Mouse (Mus musculus): ENCODE results near the gene Cdkn1a.
A peak's percentile ranks its signal among the peaks of the same experiment; 100 is the strongest.
"Not testable (repeated sequence)": the region's sequence is repeated elsewhere in the genome, so short reads cannot be mapped to it uniquely, and the experiment has no call there.

Gene Cdkn1a

GRCm38 (mm10) chr17:29100627-29101026, 9.9 kb downstream of the Cdkn1a start:
- H3K9me3 ChIP-seq (ENCODE audit: low read length): no peaks in the 10 kb centered on the region
- TF ChIP-seq CTCF (conservative IDR thresholded peaks at IDR 0.05; ENCODE audit: low read length) (no peak), NANOG (IDR thresholded peaks at IDR 0.05; ENCODE audit: borderline replicate concordance, low read length) (no peak), POU5F1 (IDR thresholded peaks at IDR 0.05; ENCODE audit: borderline replicate concordance, low read length) (no peak)
- peaks cover 48% of the 10 kb centered on the region for H3K36me3 ChIP-seq (ENCODE audit: insufficient read depth, low read length)
- H3K4me3 ChIP-seq (replicated peaks; ENCODE audit: low read length): no peak overlapping the region
- H3K4me1 ChIP-seq (replicated peaks; ENCODE audit: low read depth, low read length): peaks cover 36% of the 10 kb centered on the region
- peaks cover 2% of the 10 kb centered on the region; the same call in 1 of the 2 replicates for H3K27me3 ChIP-seq (ENCODE audit: insufficient read depth, low read length)

- H3K4me1 ChIP-seq (replicated peaks; ENCODE audit: low read depth, low read length); H3K4me3 ChIP-seq (replicated peaks; ENCODE audit: low read length); H3K27me3 ChIP-seq (ENCODE audit: insufficient read depth, low read length); H3K9me3 ChIP-seq (ENCODE audit: low read length); H3K36me3 ChIP-seq (ENCODE audit: insufficient read depth, low read length): not testable (repeated sequence)
Measured at GRCm38 (mm10) chr17:29110356-29110755, 19.6 kb downstream of the Cdkn1a start.

- Histone ChIP-seq H3K9me3 (ENCODE audit: low read length) (no peaks in the 10 kb centered on the region), H3K36me3 (ENCODE audit: insufficient read depth, low read length) (no peaks in the 10 kb centered on the region), H3K4me3 (replicated peaks; ENCODE audit: low read length) (no peak overlapping the region), H3K4me1 (replicated peaks; ENCODE audit: low read depth, low read length) (peaks cover 9% of the 10 kb centered on the region), H3K27me3 (ENCODE audit: insufficient read depth, low read length) (no peaks in the 10 kb centered on the region)
- TF ChIP-seq POU5F1 (IDR thresholded peaks at IDR 0.05; ENCODE audit: borderline replicate concordance, low read length) (no peak), CTCF (conservative IDR thresholded peaks at IDR 0.05; ENCODE audit: low read length) (no peak), NANOG (IDR thresholded peaks at IDR 0.05; ENCODE audit: borderline replicate concordance, low read length) (no peak)
Measured at GRCm38 (mm10) chr17:29111332-29111731, 20.6 kb downstream of the Cdkn1a start.

DNA sequence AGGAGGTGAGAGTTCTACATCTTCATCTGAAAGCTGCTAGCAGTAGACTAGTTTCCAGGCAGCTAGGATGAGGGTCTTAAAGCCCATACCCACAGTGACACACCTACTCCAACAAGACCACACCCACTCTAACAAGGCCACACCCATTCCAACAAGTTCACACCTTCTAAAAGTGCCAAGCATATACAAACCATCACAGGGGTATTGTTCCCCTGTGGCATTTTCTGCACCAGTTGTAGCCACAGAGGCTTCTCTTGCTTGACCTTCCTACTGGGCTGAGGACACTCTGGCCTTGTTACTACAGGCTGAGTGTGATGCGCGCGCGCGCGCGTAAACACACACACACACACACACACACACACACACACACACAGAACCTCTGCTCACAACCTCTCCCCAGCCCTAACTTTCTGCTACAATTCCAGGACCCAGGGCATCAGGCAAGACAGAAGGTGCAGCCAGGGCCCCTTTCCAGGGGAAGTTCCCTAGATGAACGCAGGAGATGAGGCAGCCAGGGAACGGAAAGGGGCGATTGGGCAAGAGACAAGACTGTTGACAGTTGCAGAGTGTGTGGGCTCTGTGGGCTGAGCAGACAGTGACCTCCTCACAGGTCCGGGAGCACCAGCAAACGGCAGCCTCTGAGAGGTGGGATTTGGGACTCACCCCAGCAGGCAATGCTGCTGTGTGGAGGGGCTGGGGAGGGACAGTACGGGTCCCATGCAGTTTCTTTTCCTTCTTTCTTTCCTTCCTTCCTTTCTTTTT, 23.0 kb downstream of the Cdkn1a start, which contains the start of gene Rab44:
Gene Rab44 (plus strand): TSS at position 555 of the 762 bp plus-strand sequence.
- Histone ChIP-seq H3K36me3 (ENCODE audit: insufficient read depth, low read length) (no peaks in the 10 kb centered on the region), H3K9me3 (ENCODE audit: low read length) (no peaks in the 10 kb centered on the region)

GRCm38 (mm10) chr17:29116023-29116422, 25.2 kb downstream of the Cdkn1a start:
- TF ChIP-seq CTCF (conservative IDR thresholded peaks at IDR 0.05; ENCODE audit: low read length) (no peak), NANOG (IDR thresholded peaks at IDR 0.05; ENCODE audit: borderline replicate concordance, low read length) (no peak), POU5F1 (IDR thresholded peaks at IDR 0.05; ENCODE audit: borderline replicate concordance, low read length) (no peak)
- Histone ChIP-seq H3K4me1 (replicated peaks; ENCODE audit: low read depth, low read length) (peaks cover 25% of the 10 kb centered on the region), H3K9me3 (ENCODE audit: low read length) (no peaks in the 10 kb centered on the region), H3K4me3 (replicated peaks; ENCODE audit: low read length) (no peak overlapping the region), H3K36me3 (ENCODE audit: insufficient read depth, low read length) (no peaks in the 10 kb centered on the region), H3K27me3 (ENCODE audit: insufficient read depth, low read length) (no peaks in the 10 kb centered on the region)

More for the DNA sequence above, 23.0 kb downstream of the Cdkn1a start, which contains the start of gene Rab44:
- Histone ChIP-seq H3K4me3 (replicated peaks; ENCODE audit: low read length) (no peak within 1 kb of the TSS), H3K4me1 (replicated peaks; ENCODE audit: low read depth, low read length) (peaks cover 18% of the 10 kb centered on the region), H3K27me3 (ENCODE audit: insufficient read depth, low read length) (no peaks in the 10 kb centered on the region)
- TF ChIP-seq POU5F1 (IDR thresholded peaks at IDR 0.05; ENCODE audit: borderline replicate concordance, low read length) (no peak), NANOG (IDR thresholded peaks at IDR 0.05; ENCODE audit: borderline replicate concordance, low read length) (no peak), CTCF (conservative IDR thresholded peaks at IDR 0.05; ENCODE audit: low read length) (no peak)

DNA sequence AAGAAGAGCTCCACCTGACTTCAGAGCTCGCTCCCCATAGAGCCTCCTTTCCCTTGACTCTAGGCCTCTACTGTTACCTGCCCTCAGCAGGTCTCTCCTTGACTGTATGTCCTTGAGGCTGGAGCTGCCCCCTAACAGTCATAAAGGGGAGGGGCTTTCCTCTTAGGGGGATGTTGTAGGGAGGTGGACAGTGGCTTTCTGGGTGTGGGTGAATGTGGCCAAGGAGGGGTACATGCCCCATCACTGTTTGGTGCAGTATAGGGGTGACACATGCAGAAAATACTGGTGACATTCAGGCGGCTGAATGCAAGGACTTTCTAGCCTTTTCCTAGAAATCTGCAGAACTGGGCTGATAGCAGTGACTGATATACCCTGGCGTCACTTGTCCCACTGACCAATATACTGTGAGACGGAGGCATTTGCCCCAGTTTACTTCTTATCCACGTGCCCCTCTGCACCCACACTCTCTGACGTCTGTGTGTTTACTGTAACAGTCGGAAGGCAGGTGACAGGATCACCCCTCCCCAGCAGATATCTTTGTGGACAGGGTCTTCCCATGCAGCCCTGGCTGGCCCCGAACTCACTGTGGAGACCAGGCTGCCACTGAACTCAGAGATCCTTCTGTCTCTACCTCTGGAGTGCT, 26.4 kb downstream of the Cdkn1a start:
- H3K4me3 ChIP-seq (replicated peaks; ENCODE audit: low read length): no peak overlapping the region
- H3K36me3 ChIP-seq (ENCODE audit: insufficient read depth, low read length): no peaks in the 10 kb centered on the region
- no peak for TF ChIP-seq POU5F1 (IDR thresholded peaks at IDR 0.05; ENCODE audit: borderline replicate concordance, low read length)
- no peak for TF ChIP-seq CTCF (conservative IDR thresholded peaks at IDR 0.05; ENCODE audit: low read length)
- TF ChIP-seq NANOG (IDR thresholded peaks at IDR 0.05; ENCODE audit: borderline replicate concordance, low read length): no peak
- no peaks in the 10 kb centered on the region for H3K9me3 ChIP-seq (ENCODE audit: low read length)
- H3K4me1 ChIP-seq (replicated peaks; ENCODE audit: low read depth, low read length): peaks cover 26% of the 10 kb centered on the region
- no peaks in the 10 kb centered on the region for H3K27me3 ChIP-seq (ENCODE audit: insufficient read depth, low read length)

DNA sequence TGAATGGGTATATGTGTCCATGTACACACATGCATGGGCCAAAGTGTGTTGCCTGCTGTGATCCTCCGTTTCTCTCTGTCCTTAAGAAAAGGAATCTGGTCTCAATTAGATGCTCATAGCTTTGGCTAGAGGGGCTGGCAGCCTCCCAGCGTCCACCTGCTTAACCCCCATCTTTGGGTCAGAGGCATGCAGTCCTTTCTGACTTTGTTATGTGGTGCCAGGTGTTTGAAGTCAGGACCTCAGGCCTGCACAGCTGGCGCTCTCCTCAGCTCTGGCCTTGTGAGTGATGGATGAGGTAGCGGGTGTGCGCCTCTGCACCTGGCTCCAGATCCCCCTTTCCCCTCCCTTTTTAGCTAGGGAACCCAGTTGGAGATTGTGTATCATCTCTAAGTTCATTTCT, 27.3 kb downstream of the Cdkn1a start:
- no peaks in the 10 kb centered on the region for H3K9me3 ChIP-seq (ENCODE audit: low read length)
- H3K4me3 ChIP-seq (replicated peaks; ENCODE audit: low read length): no peak overlapping the region
- H3K27me3 ChIP-seq (ENCODE audit: insufficient read depth, low read length): no peaks in the 10 kb centered on the region
- H3K36me3 ChIP-seq (ENCODE audit: insufficient read depth, low read length): no peaks in the 10 kb centered on the region
- TF ChIP-seq CTCF (conservative IDR thresholded peaks at IDR 0.05; ENCODE audit: low read length) (no peak), NANOG (IDR thresholded peaks at IDR 0.05; ENCODE audit: borderline replicate concordance, low read length) (no peak), POU5F1 (IDR thresholded peaks at IDR 0.05; ENCODE audit: borderline replicate concordance, low read length) (no peak)
- peaks cover 26% of the 10 kb centered on the region for H3K4me1 ChIP-seq (replicated peaks; ENCODE audit: low read depth, low read length)

- H3K36me3 ChIP-seq (ENCODE audit: insufficient read depth, low read length): no peaks in the 10 kb centered on the region
- H3K4me3 ChIP-seq (replicated peaks; ENCODE audit: low read length): 0 out of 2 replicates have a peak overlapping the region, but pooled peaks have one; percentile 32
- TF ChIP-seq POU5F1 (IDR thresholded peaks at IDR 0.05; ENCODE audit: borderline replicate concordance, low read length): no peak
- peaks cover 3% of the 10 kb centered on the region; the same call in 1 of the 2 replicates for H3K27me3 ChIP-seq (ENCODE audit: insufficient read depth, low read length)
- H3K4me1 ChIP-seq (replicated peaks; ENCODE audit: low read depth, low read length): peaks cover 29% of the 10 kb centered on the region
- no peaks in the 10 kb centered on the region for H3K9me3 ChIP-seq (ENCODE audit: low read length)
Measured at GRCm38 (mm10) chr17:29120666-29121065, 29.9 kb downstream of the Cdkn1a start.
